Mouse (Mus musculus) liver, embryonic 16.5 days (tissue): Measurements from ENCODE around the gene Tma7. TPM values are rescaled to one million over a fixed set of nuclear protein-coding genes. Genes with fewer than 3 reads are reported as not detected.

Experiments
- ATAC-seq: fragments of 200-750 bp; cut with Nextera tagmentation; 2 replicates; pipeline ENCODE4 v1.8.0; 2017; ENCODE audit warnings: low read depth, mild to moderate bottlenecking, moderate number of reproducible peaks, moderate library complexity
- H3K27ac ChIP-seq: fragments of 300-500 bp; sonication (generic); 2 replicates; pipeline ENCODE4 v1.5.1; 2014; ENCODE audit warnings: mild to moderate bottlenecking, low read length
- H3K27me3 ChIP-seq: fragments of 300-500 bp; sonication (generic); 2 replicates; pipeline ENCODE4 v1.6.1; 2014; ENCODE audit warnings: low read depth, low read length, mixed read lengths; ENCODE audit not compliant: control insufficient read depth, insufficient read depth
- H3K36me3 ChIP-seq: fragments of 300-500 bp; sonication (generic); 2 replicates; pipeline ENCODE4 v1.6.1; 2014; ENCODE audit warnings: mild to moderate bottlenecking; ENCODE audit not compliant: control insufficient read depth, insufficient read depth
- H3K4me1 ChIP-seq: fragments of 300-500 bp; sonication (generic); 2 replicates; pipeline ENCODE4 v1.6.1; 2014; ENCODE audit warnings: low read depth, low read length, mixed read lengths; ENCODE audit not compliant: control insufficient read depth
- H3K4me2 ChIP-seq: fragments of 300-500 bp; sonication (generic); 2 replicates; pipeline ENCODE4 v1.6.1; 2014; ENCODE audit warnings: low read depth, low read length, mixed read lengths
- H3K4me3 ChIP-seq: fragments of 300-500 bp; sonication (generic); 2 replicates; pipeline ENCODE4 v1.5.1; 2014; ENCODE audit warnings: low read depth, mild to moderate bottlenecking, low read length
- H3K9ac ChIP-seq: fragments of 300-500 bp; sonication (generic); 2 replicates; pipeline ENCODE4 v1.6.1; 2014; ENCODE audit warnings: low read depth, low read length
- H3K9me3 ChIP-seq: fragments of 300-500 bp; sonication (generic); replicated peaks from 2 replicates; pipeline ENCODE4 v1.6.1; 2016; ENCODE audit warnings: low read length; ENCODE audit not compliant: control insufficient read depth
- WGBS: fragments of 180-500 bp; shearing (Covaris S2); extraction: QIAGEN DNeasy Blood & Tissue Kit; methylation state at CpG from one replicate; pipeline ENCODE4 v1.1.7; 2014; ENCODE audit not compliant: insufficient replicate concordance; 5-methylcytosine and 5-hydroxymethylcytosine counted together
- polyA plus RNA-seq: library from polyadenylated mRNA; unstranded; fragments of >200 nt; fragmentation: Nextera tagmentation; extraction: Ambion mirVana; gene quantifications from 2 replicates; pipeline ENCODE4 v1.2.1, GENCODE M21; 2015

Gene Tma7
- polyA plus RNA-seq, 1 experiment from 2014 or later, result 259 TPM

- 81% methylated on average over 17 of the region's 17 CpGs for WGBS
- Histone ChIP-seq H3K36me3 (no peaks in the 10 kb centered on the region), H3K4me3 (no peak overlapping the region), H3K27me3 (no peaks in the 10 kb centered on the region), H3K9me3 (no peaks in the 10 kb centered on the region), H3K4me1 (peaks cover 27% of the 10 kb centered on the region), H3K9ac (no peak overlapping the region), H3K27ac (no peak overlapping the region), H3K4me2 (no peak overlapping the region)
- ATAC-seq, result no peak
These were observed 26.2 kb downstream of the Tma7 start for GRCm38 (mm10) chr9:109056081-109056690.

GRCm38 (mm10) chr9:109055271-109056030 is 26.9 kb downstream of the Tma7 start:
- ATAC-seq, result no peak
- Histone ChIP-seq H3K9ac (peak overlapping the region; percentile 29), H3K27me3 (no peaks in the 10 kb centered on the region), H3K9me3 (no peaks in the 10 kb centered on the region), H3K4me2 (peak overlapping the region; percentile 56), H3K27ac (0 out of 2 replicates have a peak overlapping the region, but pooled peaks have one; percentile 41), H3K4me3 (peak overlapping the region; percentile 46), H3K4me1 (peaks cover 27% of the 10 kb centered on the region), H3K36me3 (no peaks in the 10 kb centered on the region)
- 79% methylated on average over 12 of the region's 12 CpGs for WGBS

DNA sequence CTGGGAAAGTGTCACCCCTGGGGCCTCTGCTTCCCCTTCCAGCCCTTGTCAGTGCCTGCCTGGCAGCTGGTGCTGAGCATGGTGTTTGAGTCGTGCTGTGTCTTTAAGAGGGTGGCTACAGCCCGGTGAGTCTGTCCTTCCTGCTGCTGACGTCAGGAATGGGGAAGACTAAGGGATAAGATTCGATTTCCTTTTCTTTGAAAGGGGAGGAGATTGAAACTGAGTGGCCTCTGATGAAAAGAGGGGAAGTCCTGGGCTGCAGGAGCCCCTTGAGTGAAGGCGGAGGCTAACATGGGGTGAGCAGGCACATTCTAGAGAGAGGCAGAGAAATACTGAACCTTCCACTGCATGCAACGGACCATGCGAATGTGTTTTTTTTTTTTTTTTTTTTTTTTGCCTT is 27.7 kb downstream of the Tma7 start:
- peak overlapping the region; percentile 29 for H3K9ac ChIP-seq
- H3K4me3 ChIP-seq, result peak overlapping the region; percentile 46
- WGBS, result 3% methylated on average over 7 of the region's 7 CpGs
- peak; percentile 41 for ATAC-seq
- H3K4me1 ChIP-seq, result peaks cover 24% of the 10 kb centered on the region
- H3K36me3 ChIP-seq, result no peaks in the 10 kb centered on the region
- peak overlapping the region; percentile 56 for H3K4me2 ChIP-seq
- no peaks in the 10 kb centered on the region for H3K9me3 ChIP-seq
- no peaks in the 10 kb centered on the region for H3K27me3 ChIP-seq
- peak overlapping the region; percentile 39; the same call in 1 of the 2 replicates for H3K27ac ChIP-seq

DNA sequence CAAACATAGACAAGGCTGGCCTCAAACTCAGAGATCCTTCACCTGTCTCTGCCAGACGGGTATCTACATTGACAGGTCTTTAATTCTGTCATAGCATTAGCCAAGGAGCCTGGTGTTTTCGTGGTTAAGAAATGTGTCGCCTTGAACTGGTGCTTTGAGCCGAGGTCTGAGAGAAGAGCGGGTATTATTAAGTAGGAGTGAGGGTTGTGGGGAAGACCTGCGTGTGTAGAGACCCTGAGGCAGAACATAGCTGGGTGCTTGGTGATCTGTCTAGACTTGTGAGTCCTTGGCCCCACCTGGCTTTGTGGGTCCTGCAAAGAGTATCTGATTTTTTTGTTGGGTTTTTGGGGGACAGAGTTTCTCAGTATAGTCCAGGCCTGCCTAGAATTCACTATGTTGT is 28.5 kb downstream of the Tma7 start:
- Histone ChIP-seq H3K36me3 (no peaks in the 10 kb centered on the region), H3K27ac (no peak overlapping the region), H3K4me1 (peaks cover 18% of the 10 kb centered on the region), H3K4me3 (no peak overlapping the region), H3K4me2 (no peak overlapping the region), H3K9ac (no peak overlapping the region), H3K9me3 (no peaks in the 10 kb centered on the region), H3K27me3 (no peaks in the 10 kb centered on the region)
- no peak for ATAC-seq
- WGBS, result 54% methylated on average over 6 of the region's 6 CpGs

DNA sequence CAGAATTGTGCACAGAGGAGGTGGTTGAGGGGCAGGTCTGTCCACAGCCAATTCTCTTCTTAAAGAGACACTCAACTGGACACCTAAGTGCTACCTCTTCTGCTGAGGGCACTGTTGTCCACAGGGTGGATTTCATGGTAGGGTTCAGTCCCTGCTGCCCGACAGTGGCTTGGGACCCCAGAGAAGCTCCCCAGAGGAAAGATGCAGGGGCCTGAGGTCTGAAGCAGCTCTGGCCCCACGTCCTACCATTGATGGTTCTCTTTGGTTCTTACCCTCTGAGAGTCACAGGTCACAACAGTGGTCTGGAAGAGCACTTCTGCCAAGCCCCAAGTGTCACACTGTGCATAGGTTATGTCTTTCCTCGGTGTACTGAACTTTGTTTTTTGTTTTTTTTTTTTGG is 29.0 kb downstream of the Tma7 start:
- 69% methylated on average over 3 of the region's 3 CpGs for WGBS
- H3K4me2 ChIP-seq, result no peak overlapping the region
- H3K9me3 ChIP-seq, result no peaks in the 10 kb centered on the region
- no peaks in the 10 kb centered on the region for H3K36me3 ChIP-seq
- H3K9ac ChIP-seq, result no peak overlapping the region
- no peak for ATAC-seq
- no peak overlapping the region for H3K4me3 ChIP-seq
- no peak overlapping the region for H3K27ac ChIP-seq
- H3K4me1 ChIP-seq, result peaks cover 14% of the 10 kb centered on the region
- H3K27me3 ChIP-seq, result no peaks in the 10 kb centered on the region

DNA sequence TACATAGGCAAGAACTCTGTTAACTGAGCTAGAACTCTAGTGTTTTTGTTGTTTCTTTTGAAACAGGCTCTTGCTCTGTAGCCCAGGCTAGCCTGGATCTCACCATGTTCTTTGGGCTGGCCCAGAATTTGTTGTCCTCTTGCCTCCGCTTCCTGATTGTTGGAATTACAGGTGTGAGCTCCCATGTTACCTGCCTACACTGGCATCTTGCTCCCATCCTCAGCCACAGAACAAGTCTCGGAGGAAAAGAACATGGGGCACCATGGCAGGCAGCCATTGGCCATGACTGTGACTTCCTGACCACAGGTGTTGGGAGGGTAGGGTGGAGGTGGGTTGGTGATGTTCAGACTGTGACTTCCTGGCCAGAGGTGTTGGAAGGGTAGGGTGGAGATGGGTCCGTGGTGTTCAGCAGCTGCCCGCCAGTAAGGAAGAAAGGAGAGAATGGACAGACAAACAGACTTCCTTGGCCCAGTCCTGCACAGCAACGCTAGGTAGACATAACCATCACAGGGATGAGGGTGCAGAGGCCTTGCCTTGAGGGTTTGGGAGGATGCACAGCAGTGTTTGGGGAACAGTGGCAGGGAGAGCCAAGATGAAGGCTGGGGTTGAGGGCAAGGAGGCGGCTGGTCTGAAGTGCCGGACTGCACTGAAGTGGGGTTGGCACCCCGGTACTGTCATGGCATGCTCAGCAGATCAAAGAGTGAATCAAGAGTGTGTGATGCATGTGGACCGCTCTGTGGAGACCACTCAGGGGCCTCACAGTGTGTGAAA is 29.7 kb downstream of the Tma7 start:
- no peak overlapping the region for H3K4me2 ChIP-seq
- H3K27me3 ChIP-seq, result no peaks in the 10 kb centered on the region
- WGBS, result 78% methylated on average over 9 of the region's 9 CpGs
- H3K4me1 ChIP-seq, result peaks cover 14% of the 10 kb centered on the region
- H3K27ac ChIP-seq, result no peak overlapping the region
- no peak overlapping the region for H3K4me3 ChIP-seq
- no peaks in the 10 kb centered on the region for H3K36me3 ChIP-seq
- H3K9me3 ChIP-seq, result no peaks in the 10 kb centered on the region
- H3K9ac ChIP-seq, result no peak overlapping the region
- no peak for ATAC-seq

DNA sequence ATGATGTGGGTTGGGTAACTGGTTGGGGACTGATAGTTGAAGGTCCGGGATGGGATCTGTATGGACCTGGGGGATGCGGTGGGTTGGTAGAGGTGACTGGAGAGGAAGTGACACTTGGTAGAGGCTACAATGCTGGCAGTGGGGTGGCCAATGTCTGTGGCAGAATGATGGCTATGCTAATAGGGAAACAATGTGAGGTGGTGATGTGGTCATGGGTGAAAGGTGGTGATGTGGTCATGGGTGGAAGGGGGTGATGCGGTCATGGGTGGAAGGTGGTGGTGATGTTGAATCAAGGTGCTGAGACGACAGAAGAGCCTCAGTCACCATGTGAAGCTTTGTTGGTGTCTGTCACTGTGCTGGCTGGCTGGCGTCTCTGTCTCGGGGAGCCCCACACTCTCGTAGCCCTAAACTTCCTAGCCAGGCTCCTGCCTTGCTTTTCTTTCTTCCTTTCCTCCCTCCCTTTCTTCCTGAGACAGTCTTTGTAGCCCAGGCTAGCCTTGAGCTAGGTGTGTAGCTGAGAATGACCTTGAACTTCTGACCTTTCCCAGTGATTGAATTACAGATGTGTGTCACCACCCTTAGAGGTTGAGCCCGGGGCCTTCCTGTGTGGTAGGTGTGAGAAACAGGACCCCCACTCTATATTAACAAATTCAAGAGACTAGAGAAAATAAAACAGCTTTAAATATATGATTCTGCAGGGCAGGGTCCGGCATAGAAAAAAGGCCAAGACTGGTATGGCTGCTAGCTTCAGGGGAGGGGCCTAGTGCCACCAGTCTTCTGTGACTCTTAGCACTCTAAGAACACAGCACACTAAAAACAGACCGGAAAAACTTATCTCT is 30.5 kb downstream of the Tma7 start:
- no peak for ATAC-seq
- Histone ChIP-seq H3K27me3 (no peaks in the 10 kb centered on the region), H3K4me3 (no peak overlapping the region), H3K9me3 (no peaks in the 10 kb centered on the region), H3K4me2 (no peak overlapping the region), H3K4me1 (peaks cover 14% of the 10 kb centered on the region), H3K9ac (no peak overlapping the region), H3K36me3 (no peaks in the 10 kb centered on the region), H3K27ac (no peak overlapping the region)
- WGBS, result 68% methylated on average over 10 of the region's 10 CpGs

DNA sequence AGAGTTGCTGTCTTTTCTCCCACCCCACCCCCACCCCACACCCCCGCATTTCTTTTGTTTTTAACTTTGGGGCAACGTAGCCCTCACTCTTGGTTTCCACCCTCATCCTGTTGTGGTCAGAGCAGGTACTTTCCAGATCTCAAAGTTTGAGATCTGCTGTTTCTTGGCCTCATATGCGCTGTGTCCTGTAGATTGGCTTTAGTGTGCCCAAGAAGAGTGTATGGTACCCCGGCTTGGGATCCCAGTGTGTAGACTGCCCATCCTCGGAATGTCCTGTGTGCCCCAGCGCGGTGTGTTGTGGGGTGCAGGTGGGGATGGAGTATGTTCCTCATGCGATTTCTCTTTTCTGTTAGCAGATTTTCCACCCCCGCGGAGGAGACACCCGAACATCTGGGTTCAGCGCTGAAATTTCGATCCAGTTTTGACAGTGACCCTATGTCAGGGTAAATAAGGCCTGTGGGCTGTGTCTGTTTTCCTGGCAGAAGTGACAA is 31.3 kb downstream of the Tma7 start:
- 62% methylated on average over 13 of the region's 13 CpGs for WGBS
- no peak overlapping the region for H3K27ac ChIP-seq
- no peaks in the 10 kb centered on the region for H3K36me3 ChIP-seq
- no peak for ATAC-seq
- peaks cover 14% of the 10 kb centered on the region for H3K4me1 ChIP-seq
- H3K27me3 ChIP-seq, result no peaks in the 10 kb centered on the region
- H3K4me3 ChIP-seq, result no peak overlapping the region
- no peak overlapping the region for H3K4me2 ChIP-seq
- no peaks in the 10 kb centered on the region for H3K9me3 ChIP-seq
- H3K9ac ChIP-seq, result no peak overlapping the region
